Mouse (Mus musculus) spleen, adult 12 weeks (tissue): Measurements from ENCODE around the gene Phyh.

Source experiments
- DNase-seq: peaks from one replicate; pipeline ENCODE4 v3.0.0; 2022; ENCODE audit warnings: low spot score

Gene Phyh

GRCm38 (mm10) chr2:4918860-4919739, at the start of gene Phyh:
TSS of gene Phyh (plus strand) at chr2:4919019.
- DNase-seq, result peak; percentile 63

- DNase-seq, result no peak
Measured at GRCm38 (mm10) chr2:4872740-4873139, 46.1 kb upstream of the Phyh start.

GRCm38 (mm10) chr2:4873331-4873730, 45.5 kb upstream of the Phyh start:
- no peak for DNase-seq

GRCm38 (mm10) chr2:4875090-4875489, 43.7 kb upstream of the Phyh start:
- DNase-seq, result no peak

GRCm38 (mm10) chr2:4876131-4876530, 42.7 kb upstream of the Phyh start:
- no peak for DNase-seq

GRCm38 (mm10) chr2:4880737-4881349, 38.0 kb upstream of the Phyh start:
- DNase-seq, result peak; percentile 1

GRCm38 (mm10) chr2:4881350-4882248, 37.2 kb upstream of the Phyh start, which contains the start of gene Sephs1:
TSS of gene Sephs1 (plus strand) at chr2:4881564.
- DNase-seq, result peak; percentile 72

GRCm38 (mm10) chr2:4882249-4882791, 36.5 kb upstream of the Phyh start:
- DNase-seq, result peak; percentile 55

- DNase-seq, result no peak
Measured at GRCm38 (mm10) chr2:4883009-4883704, 35.7 kb upstream of the Phyh start.

- no peak for DNase-seq
Measured at GRCm38 (mm10) chr2:4886896-4887295, 31.9 kb upstream of the Phyh start.

- DNase-seq, result no peak
Measured at GRCm38 (mm10) chr2:4895598-4895997, 23.2 kb upstream of the Phyh start.

- no peak for DNase-seq
Measured at GRCm38 (mm10) chr2:4896970-4897369, 21.8 kb upstream of the Phyh start.

- DNase-seq, result no peak
Measured at GRCm38 (mm10) chr2:4900624-4901023, 18.2 kb upstream of the Phyh start.

GRCm38 (mm10) chr2:4902346-4902745, 16.5 kb upstream of the Phyh start:
- no peak for DNase-seq

- DNase-seq, result no peak
Measured at GRCm38 (mm10) chr2:4907120-4907519, 11.7 kb upstream of the Phyh start.

- DNase-seq, result no peak
Measured at GRCm38 (mm10) chr2:4907916-4908315, 10.9 kb upstream of the Phyh start.

GRCm38 (mm10) chr2:4908771-4909315, 10.0 kb upstream of the Phyh start:
- no peak for DNase-seq

- DNase-seq, result no peak
Measured at GRCm38 (mm10) chr2:4909909-4910308, 8.9 kb upstream of the Phyh start.

- DNase-seq, result no peak
Measured at GRCm38 (mm10) chr2:4910521-4910920, 8.3 kb upstream of the Phyh start.

GRCm38 (mm10) chr2:4913949-4914348, 4.9 kb upstream of the Phyh start:
- no peak for DNase-seq

GRCm38 (mm10) chr2:4916037-4916436, 2.8 kb upstream of the Phyh start:
- no peak for DNase-seq
